Mouse (Mus musculus) myocyte (in vitro differentiated cells): Measurements from ENCODE around the gene Znrf1. TPM values are rescaled to one million over a fixed set of nuclear protein-coding genes. Genes with fewer than 3 reads are reported as not detected.

Source experiments
- H3K27me3 ChIP-seq: one replicate; pipeline ENCODE4 v1.6.1; 2011; ENCODE audit not compliant: control insufficient read depth, insufficient read depth, insufficient read length
- H3K36me3 ChIP-seq: one replicate; pipeline ENCODE4 v1.6.1; 2011; ENCODE audit not compliant: control insufficient read depth, insufficient read depth
- H3K4me2 ChIP-seq: one replicate; pipeline ENCODE4 v1.6.1; 2011; ENCODE audit warnings: low read depth, control low read depth
- H3K4me3 ChIP-seq: one replicate; pipeline ENCODE4 v1.5.1; 2011; ENCODE audit warnings: mild to moderate bottlenecking, control low read depth, moderate library complexity
- H3K79me2 ChIP-seq: one replicate; pipeline ENCODE4 v1.6.1; 2011; ENCODE audit not compliant: control insufficient read depth, insufficient read depth
- H3ac ChIP-seq: one replicate; pipeline ENCODE4 v1.6.1; 2011; ENCODE audit not compliant: control insufficient read depth, insufficient read length
- CEBPB ChIP-seq: IDR thresholded peaks from 2 replicates; pipeline ENCODE4 v1.6.1; 2011; ENCODE audit warnings: mild to moderate bottlenecking, moderate library complexity; ENCODE audit not compliant: poor library complexity, insufficient read depth, severe bottlenecking
- E2F4 ChIP-seq: IDR thresholded peaks from one replicate; pipeline ENCODE4 v1.6.1; 2011; ENCODE audit warnings: mild to moderate bottlenecking, control low read depth, moderate library complexity; ENCODE audit not compliant: insufficient read depth
- MAX ChIP-seq: IDR thresholded peaks from one replicate; pipeline ENCODE4 v1.6.1; 2011; ENCODE audit warnings: low read depth, mild to moderate bottlenecking, control low read depth
- MYOD1 ChIP-seq, 3 experiments: IDR thresholded peaks; one replicate each; pipeline ENCODE4 v1.6.1; 2011; ENCODE audit warnings: control low read depth in 2 of 3, low read depth in 2 of 3, mild to moderate bottlenecking in 2 of 3, moderate library complexity in 1 of 3; ENCODE audit not compliant: insufficient read length in 2 of 3, control insufficient read depth in 1 of 3
- MYOG ChIP-seq, 3 experiments: IDR thresholded peaks; one replicate each; pipeline ENCODE4 v1.6.1; 2011; ENCODE audit warnings: control low read depth in 2 of 3, low read depth in 2 of 3, mild to moderate bottlenecking in 2 of 3; ENCODE audit not compliant: insufficient read length in 2 of 3, control insufficient read depth in 1 of 3, insufficient read depth in 1 of 3
- POLR2A ChIP-seq: IDR thresholded peaks from one replicate; pipeline ENCODE4 v1.6.1; 2011; ENCODE audit warnings: low read depth, mild to moderate bottlenecking, control low read depth, moderate library complexity; ENCODE audit not compliant: insufficient read length
- POLR2AphosphoS2 ChIP-seq: IDR thresholded peaks from one replicate; pipeline ENCODE4 v1.6.1; 2011; ENCODE audit warnings: low read depth, control low read depth; ENCODE audit not compliant: insufficient read length
- REST ChIP-seq: IDR thresholded peaks from one replicate; pipeline ENCODE4 v1.6.1; 2011; ENCODE audit warnings: mild to moderate bottlenecking, control low read depth, moderate library complexity; ENCODE audit not compliant: insufficient read depth, insufficient read length
- SRF ChIP-seq: IDR thresholded peaks from one replicate; pipeline ENCODE4 v1.6.1; 2011; ENCODE audit warnings: low read depth; ENCODE audit not compliant: control insufficient read depth, insufficient read length
- TCF12 ChIP-seq: IDR thresholded peaks from one replicate; pipeline ENCODE4 v1.6.1; 2011; ENCODE audit warnings: mild to moderate bottlenecking, control low read depth; ENCODE audit not compliant: poor library complexity, insufficient read depth, severe bottlenecking
- TCF3 ChIP-seq: IDR thresholded peaks from one replicate; pipeline ENCODE4 v1.6.1; 2011; ENCODE audit warnings: low read depth, control low read depth; ENCODE audit not compliant: insufficient read length
- USF1 ChIP-seq: IDR thresholded peaks from one replicate; pipeline ENCODE4 v1.6.1; 2011; ENCODE audit warnings: low read depth, mild to moderate bottlenecking, control low read depth, moderate library complexity
- polyA plus RNA-seq: library from polyadenylated mRNA; unstranded; fragments of >200 nt; fragmentation: generic; extraction: Trizol; gene quantifications from one replicate; pipeline ENCODE4 v1.2.1, GENCODE M21; 2012; ENCODE audit warnings: missing spikeins

Znrf1 gene
- polyA plus RNA-seq, 1 experiment: 39.2 TPM

DNA sequence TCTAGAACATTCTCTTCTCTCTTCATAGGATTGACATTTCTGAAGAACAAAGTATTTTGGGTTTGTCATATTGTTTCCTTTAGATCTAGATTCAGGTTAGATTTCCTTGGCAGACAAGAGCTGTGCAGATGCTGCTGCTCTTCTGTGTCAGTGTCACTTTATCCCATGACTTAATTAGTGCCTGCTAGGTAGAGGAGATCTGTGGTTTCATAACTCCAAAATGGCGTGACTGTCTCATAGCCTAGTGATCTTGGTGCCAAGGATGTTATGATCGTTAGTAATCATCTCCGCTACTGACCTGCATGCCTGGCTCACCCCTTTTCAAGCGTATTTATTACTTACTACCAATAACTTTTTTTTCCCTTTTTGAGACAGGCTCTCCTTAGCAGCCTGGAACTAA is 34.0 kb downstream of the Znrf1 start:
- Histone ChIP-seq H3K36me3 (no peaks in the 10 kb centered on the region), H3K4me3 (no peak overlapping the region), H3K27me3 (no peaks in the 10 kb centered on the region), H3ac (no peak overlapping the region), H3K4me2 (no peak overlapping the region), H3K79me2 (peaks cover 89% of the 10 kb centered on the region)
- no peak for TF ChIP-seq POLR2AphosphoS2

DNA sequence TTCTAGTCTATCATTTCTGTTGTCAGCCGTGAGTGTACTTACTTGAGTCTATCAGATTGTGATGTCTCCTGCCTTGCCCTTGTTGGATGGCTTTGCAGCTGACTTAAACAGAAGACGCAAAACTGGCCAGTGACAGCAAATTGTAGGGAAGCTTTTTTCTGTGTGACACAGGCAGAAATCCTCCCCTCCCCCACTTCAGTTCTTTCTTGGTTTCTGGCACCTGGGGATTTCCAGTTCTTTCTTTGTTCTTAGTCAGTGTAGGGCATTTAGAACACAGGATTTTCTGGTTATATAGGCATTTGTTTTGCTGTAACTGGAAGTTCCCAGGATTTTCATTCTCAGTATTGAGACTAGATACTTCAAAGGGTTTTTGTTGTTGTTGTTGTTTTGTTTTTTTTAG is 34.5 kb downstream of the Znrf1 start:
- Histone ChIP-seq H3K27me3 (no peaks in the 10 kb centered on the region), H3K4me3 (no peak overlapping the region), H3K4me2 (no peak overlapping the region), H3ac (no peak overlapping the region), H3K79me2 (peaks cover 86% of the 10 kb centered on the region), H3K36me3 (no peaks in the 10 kb centered on the region)
- TF ChIP-seq POLR2AphosphoS2 (no peak), TCF12 (no peak), MAX (no peak), MYOD1 (IDR thresholded peaks at IDR 0.05; ENCODE audit: control insufficient read depth in 1 of 3, insufficient read length in 2 of 3, low read depth in 2 of 3) (no peak), SRF (no peak), POLR2A (no peak), TCF3 (no peak), USF1 (no peak), CEBPB (no peak), REST (no peak), E2F4 (no peak)

DNA sequence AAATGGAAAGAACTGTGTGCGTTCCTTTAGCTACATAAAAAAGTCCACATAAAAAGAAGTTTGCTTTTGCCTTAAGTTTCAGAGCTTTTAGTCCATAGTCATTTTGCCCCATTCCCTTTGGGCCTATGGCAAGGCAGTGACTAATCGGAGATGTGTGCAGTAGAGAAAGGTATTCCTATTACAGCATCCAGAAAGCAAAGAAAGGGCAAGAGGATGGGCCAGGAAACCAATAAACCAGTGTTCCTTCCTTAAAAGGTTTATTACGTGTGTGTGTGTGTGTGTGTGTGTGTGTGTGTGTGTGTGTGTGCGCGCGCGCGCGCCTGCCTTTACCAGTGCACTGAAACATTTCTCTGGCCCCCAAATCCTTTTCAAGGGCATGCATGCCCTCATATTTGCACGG is 35.8 kb downstream of the Znrf1 start:
- Histone ChIP-seq H3K4me2 (peak overlapping the region; percentile 60), H3ac (no peak overlapping the region), H3K79me2 (peaks cover 88% of the 10 kb centered on the region), H3K4me3 (no peak overlapping the region), H3K36me3 (no peaks in the 10 kb centered on the region), H3K27me3 (no peaks in the 10 kb centered on the region)
- no peak for TF ChIP-seq POLR2A
- TF ChIP-seq REST: no peak
- no peak for TF ChIP-seq MAX
- no peak for TF ChIP-seq MYOD1 (IDR thresholded peaks at IDR 0.05; ENCODE audit: control insufficient read depth in 1 of 3, insufficient read length in 2 of 3, low read depth in 2 of 3)
- TF ChIP-seq TCF3: no peak
- TF ChIP-seq MYOG (IDR thresholded peaks at IDR 0.05; ENCODE audit: control insufficient read depth in 1 of 3, insufficient read depth in 1 of 3, insufficient read length in 2 of 3, low read depth in 2 of 3): no peak
- TF ChIP-seq POLR2AphosphoS2: no peak
- TF ChIP-seq SRF: no peak

DNA sequence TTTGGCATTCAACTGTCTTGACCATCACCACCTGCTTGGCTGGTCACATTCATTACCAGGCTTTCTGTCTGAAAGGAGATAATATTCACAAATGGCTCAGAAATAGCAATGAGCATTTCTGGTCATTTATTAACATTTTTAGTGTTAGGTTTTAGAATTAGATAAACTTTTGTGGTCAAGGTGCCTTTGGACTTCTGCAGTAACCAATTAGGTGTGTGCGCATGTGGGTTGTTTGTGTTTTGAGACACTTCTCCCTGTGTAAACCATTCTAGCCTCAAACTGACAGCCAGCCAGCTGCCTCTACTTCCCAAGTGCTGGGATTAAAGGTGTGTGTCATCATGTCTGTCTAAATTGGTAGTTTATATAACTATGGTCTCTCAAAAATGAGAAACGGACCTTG is 36.5 kb downstream of the Znrf1 start:
- H3K4me3 ChIP-seq: no peak overlapping the region
- H3K36me3 ChIP-seq: no peaks in the 10 kb centered on the region
- H3K79me2 ChIP-seq: peaks cover 87% of the 10 kb centered on the region
- no peak for TF ChIP-seq SRF
- no peak for TF ChIP-seq POLR2A
- TF ChIP-seq USF1: no peak
- TF ChIP-seq MYOG (IDR thresholded peaks at IDR 0.05; ENCODE audit: control insufficient read depth in 1 of 3, insufficient read depth in 1 of 3, insufficient read length in 2 of 3, low read depth in 2 of 3): no peak
- TF ChIP-seq MAX: no peak
- no peak for TF ChIP-seq E2F4
- TF ChIP-seq MYOD1 (IDR thresholded peaks at IDR 0.05; ENCODE audit: control insufficient read depth in 1 of 3, insufficient read length in 2 of 3, low read depth in 2 of 3): no peak
- no peak for TF ChIP-seq CEBPB
- no peak for TF ChIP-seq TCF3
- no peak for TF ChIP-seq REST
- no peaks in the 10 kb centered on the region for H3K27me3 ChIP-seq
- H3ac ChIP-seq: no peak overlapping the region
- H3K4me2 ChIP-seq: peak overlapping the region; percentile 60

DNA sequence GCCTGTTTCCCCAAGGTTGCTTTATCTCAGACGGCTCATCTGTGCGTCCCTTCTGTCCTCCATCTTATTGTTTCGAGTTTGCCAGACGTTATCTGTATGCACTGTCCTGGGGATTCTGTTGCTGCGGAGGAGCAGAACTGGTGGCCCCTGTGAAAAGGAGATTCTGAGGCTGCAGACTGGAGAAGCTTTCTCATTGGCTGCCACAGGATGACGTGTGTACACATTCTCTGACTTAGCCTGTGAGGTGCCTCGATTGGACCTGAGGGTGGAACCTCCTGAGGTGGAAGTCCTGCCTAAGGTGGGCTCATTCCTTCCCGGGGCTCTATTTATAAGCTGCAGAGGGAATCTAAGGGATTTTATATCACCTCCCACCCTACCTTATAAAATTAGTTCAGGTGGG is 37.7 kb downstream of the Znrf1 start:
- no peak for TF ChIP-seq MYOG (IDR thresholded peaks at IDR 0.05; ENCODE audit: control insufficient read depth in 1 of 3, insufficient read depth in 1 of 3, insufficient read length in 2 of 3, low read depth in 2 of 3)
- no peak for TF ChIP-seq SRF
- TF ChIP-seq USF1: no peak
- no peak for TF ChIP-seq CEBPB
- no peak for TF ChIP-seq POLR2A
- no peak for TF ChIP-seq MAX
- no peak for TF ChIP-seq MYOD1 (IDR thresholded peaks at IDR 0.05; ENCODE audit: control insufficient read depth in 1 of 3, insufficient read length in 2 of 3, low read depth in 2 of 3)
- TF ChIP-seq POLR2AphosphoS2: no peak
- no peak for TF ChIP-seq TCF3
- no peak for TF ChIP-seq REST
- TF ChIP-seq E2F4: no peak
- TF ChIP-seq TCF12: no peak
- H3ac ChIP-seq: no peak overlapping the region
- no peaks in the 10 kb centered on the region for H3K36me3 ChIP-seq
- H3K27me3 ChIP-seq: no peaks in the 10 kb centered on the region
- H3K79me2 ChIP-seq: peaks cover 76% of the 10 kb centered on the region
- no peak overlapping the region for H3K4me2 ChIP-seq
- no peak overlapping the region for H3K4me3 ChIP-seq
